Mouse (Mus musculus): ENCODE data around the gene Npr1. TPM values are rescaled to one million over a fixed set of nuclear protein-coding genes. Genes with fewer than 3 reads are reported as not detected.

Npr1 gene
- polyA plus RNA-seq, 1 experiment from 2014 or later, result 5.0 TPM

DNA sequence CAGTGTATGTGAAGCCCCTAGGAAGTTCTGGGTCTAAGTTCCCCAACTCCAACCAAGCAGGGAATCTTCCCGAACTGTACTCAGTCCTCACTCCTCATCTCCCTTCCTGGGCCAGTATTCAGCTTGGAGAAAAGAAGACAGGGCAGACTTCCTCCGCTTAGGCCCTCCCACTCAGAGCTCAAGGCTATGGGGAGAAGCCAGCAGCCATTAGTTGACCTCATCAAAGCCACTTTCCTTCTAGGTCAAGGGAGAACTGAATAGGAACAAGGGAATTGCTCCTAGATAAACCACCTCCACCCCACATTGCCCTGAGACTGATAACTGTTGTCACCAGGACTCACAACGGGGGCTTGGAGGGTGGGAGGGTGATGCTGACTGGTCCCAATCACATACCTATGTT, 61.5 kb downstream of the Npr1 start:
- Histone ChIP-seq H3K9ac (no peak overlapping the region), H3K4me2 (replicated peaks) (no peak overlapping the region), H3K36me3 (peaks cover 96% of the 10 kb centered on the region), H3K9me3 (no peaks in the 10 kb centered on the region), H3K27me3 (no peaks in the 10 kb centered on the region), H3K4me1 (no peaks in the 10 kb centered on the region), H3K27ac (no peak overlapping the region), H3K4me3 (no peak overlapping the region)
- no peak for ATAC-seq (ENCODE audit: insufficient number of reproducible peaks, insufficient read depth, low FRiP score, low TSS enrichment)
- WGBS, result 86% methylated on average over 3 of the region's 3 CpGs

GRCm38 (mm10) chr3:90400993-90401392, 64.7 kb downstream of the Npr1 start:
- ATAC-seq (ENCODE audit: insufficient number of reproducible peaks, insufficient read depth, low FRiP score, low TSS enrichment), result no peak
- no peak overlapping the region for H3K27ac ChIP-seq
- no peak overlapping the region for H3K4me3 ChIP-seq
- no peaks in the 10 kb centered on the region for H3K27me3 ChIP-seq
- WGBS, result 90% methylated on average over 4 of the region's 4 CpGs
- H3K4me2 ChIP-seq (replicated peaks), result no peak overlapping the region
- H3K9me3 ChIP-seq, result no peaks in the 10 kb centered on the region
- H3K9ac ChIP-seq, result no peak overlapping the region
- H3K36me3 ChIP-seq, result peaks cover 93% of the 10 kb centered on the region
- no peaks in the 10 kb centered on the region for H3K4me1 ChIP-seq

Other genes starting within 250 kb of the Npr1 start
- gene Jtb, start 234.3 kb downstream of the Npr1 start, polyA plus RNA-seq (2016; fragmentation: Nextera tagmentation; extraction: Ambion mirVana), result 90.5 and 97.3 TPM in 2 replicates
- gene Creb3l4, start 222.4 kb downstream of the Npr1 start, polyA plus RNA-seq (2016; fragmentation: Nextera tagmentation; extraction: Ambion mirVana), result 8.5 and 9.7 TPM in 2 replicates
- gene Slc39a1, start 217.7 kb downstream of the Npr1 start, polyA plus RNA-seq (2016; fragmentation: Nextera tagmentation; extraction: Ambion mirVana), result 63.3 and 63.5 TPM in 2 replicates
- 20.3 and 21.7 TPM in 2 replicates for gene Crtc2, start 211.7 kb downstream of the Npr1 start, polyA plus RNA-seq (2016; fragmentation: Nextera tagmentation; extraction: Ambion mirVana)
- gene Dennd4b, start 200.7 kb downstream of the Npr1 start, polyA plus RNA-seq (2016; fragmentation: Nextera tagmentation; extraction: Ambion mirVana), result 5.7 and 8.0 TPM in 2 replicates
- 16.6 and 18.2 TPM in 2 replicates for gene Gatad2b, start 172.7 kb downstream of the Npr1 start, polyA plus RNA-seq (2016; fragmentation: Nextera tagmentation; extraction: Ambion mirVana)
- gene Slc27a3, start 75.9 kb downstream of the Npr1 start, polyA plus RNA-seq (2016; fragmentation: Nextera tagmentation; extraction: Ambion mirVana), result 42.8 and 44.8 TPM in 2 replicates
- 43.6 and 45.2 TPM in 2 replicates for gene Ints3, start 32.2 kb downstream of the Npr1 start, polyA plus RNA-seq (2016; fragmentation: Nextera tagmentation; extraction: Ambion mirVana)
- gene Ilf2, start 10.3 kb upstream of the Npr1 start, polyA plus RNA-seq (2016; fragmentation: Nextera tagmentation; extraction: Ambion mirVana), result 301 and 311 TPM in 2 replicates
- gene Snapin, start 25.2 kb upstream of the Npr1 start, polyA plus RNA-seq (2016; fragmentation: Nextera tagmentation; extraction: Ambion mirVana), result 74.0 and 76.3 TPM in 2 replicates
- gene Chtop, start 43.6 kb upstream of the Npr1 start, polyA plus RNA-seq (2016; fragmentation: Nextera tagmentation; extraction: Ambion mirVana), result 197 and 209 TPM in 2 replicates
- gene S100a1, start 48.5 kb upstream of the Npr1 start, polyA plus RNA-seq (2016; fragmentation: Nextera tagmentation; extraction: Ambion mirVana), result 10.3 and 11.2 TPM in 2 replicates
- gene S100a13, start 48.6 kb upstream of the Npr1 start, polyA plus RNA-seq (2016; fragmentation: Nextera tagmentation; extraction: Ambion mirVana), result 15.0 and 17.4 TPM in 2 replicates
- 1.5 and 2.2 TPM in 2 replicates for gene S100a14, start 61.0 kb upstream of the Npr1 start, polyA plus RNA-seq (2016; fragmentation: Nextera tagmentation; extraction: Ambion mirVana)
- 56.1 and 58.0 TPM in 2 replicates for gene S100a16, start 71.4 kb upstream of the Npr1 start, polyA plus RNA-seq (2016; fragmentation: Nextera tagmentation; extraction: Ambion mirVana)
- not detected in 2 replicates for gene S100a3, start 94.7 kb upstream of the Npr1 start, polyA plus RNA-seq (2016; fragmentation: Nextera tagmentation; extraction: Ambion mirVana)
- not detected in 2 replicates for gene S100a2, start 124.4 kb upstream of the Npr1 start, polyA plus RNA-seq (2016; fragmentation: Nextera tagmentation; extraction: Ambion mirVana)
- gene Gm42674, start 136.0 kb upstream of the Npr1 start, polyA plus RNA-seq (2016; fragmentation: Nextera tagmentation; extraction: Ambion mirVana), result not detected in 2 replicates
- 4.0 and 7.2 TPM in 2 replicates for gene S100a4, start 137.9 kb upstream of the Npr1 start, polyA plus RNA-seq (2016; fragmentation: Nextera tagmentation; extraction: Ambion mirVana)
- 0.85 and 0.91 TPM in 2 replicates for gene S100a5, start 142.7 kb upstream of the Npr1 start, polyA plus RNA-seq (2016; fragmentation: Nextera tagmentation; extraction: Ambion mirVana)
- 37.8 and 42.0 TPM in 2 replicates for gene S100a6, start 147.0 kb upstream of the Npr1 start, polyA plus RNA-seq (2016; fragmentation: Nextera tagmentation; extraction: Ambion mirVana)
- 0.13 and 0.36 TPM in 2 replicates for gene S100a7a, start 188.2 kb upstream of the Npr1 start, polyA plus RNA-seq (2016; fragmentation: Nextera tagmentation; extraction: Ambion mirVana)
- gene S100a8, start 203.1 kb upstream of the Npr1 start, polyA plus RNA-seq (2016; fragmentation: Nextera tagmentation; extraction: Ambion mirVana), result 16.8 and 18.3 TPM in 2 replicates
- gene S100a9, start 229.9 kb upstream of the Npr1 start, polyA plus RNA-seq (2016; fragmentation: Nextera tagmentation; extraction: Ambion mirVana), result 8.6 and 11.9 TPM in 2 replicates